Mouse (Mus musculus) kidney, embryonic 16.5 days (tissue): ENCODE results near the gene Pank4. TPM values are rescaled to one million over a fixed set of nuclear protein-coding genes. Genes with fewer than 3 reads are reported as not detected.

Source experiments
- ATAC-seq: fragments of 200-750 bp; cut with Nextera tagmentation; 2 replicates; pipeline ENCODE4 v1.8.0; 2017; ENCODE audit warnings: moderate TSS enrichment; ENCODE audit not compliant: low FRiP score, low TSS enrichment
- H3K27ac ChIP-seq: fragments of 300-500 bp; sonication (generic); 2 replicates; pipeline ENCODE4 v1.5.1; 2014; ENCODE audit warnings: low read length
- H3K27me3 ChIP-seq: fragments of 300-500 bp; sonication (generic); 2 replicates; pipeline ENCODE4 v1.6.1; 2014; ENCODE audit warnings: low read length, control low read depth, mixed read lengths; ENCODE audit not compliant: insufficient read depth
- H3K36me3 ChIP-seq: fragments of 300-500 bp; sonication (generic); 2 replicates; pipeline ENCODE4 v1.6.1; 2014; ENCODE audit warnings: low read length, control low read depth, mixed read lengths; ENCODE audit not compliant: insufficient read depth
- H3K4me1 ChIP-seq: fragments of 300-500 bp; sonication (generic); 2 replicates; pipeline ENCODE4 v1.6.1; 2014; ENCODE audit warnings: low read length, control low read depth, mixed read lengths; ENCODE audit not compliant: insufficient read depth
- H3K4me2 ChIP-seq: fragments of 300-500 bp; sonication (generic); replicated peaks from 2 replicates; pipeline ENCODE4 v1.6.1; 2014; ENCODE audit warnings: low read depth, low read length
- H3K4me3 ChIP-seq: fragments of 300-500 bp; sonication (generic); 2 replicates; pipeline ENCODE4 v1.5.1; 2014; ENCODE audit warnings: mild to moderate bottlenecking, low read length
- H3K9ac ChIP-seq: fragments of 300-500 bp; sonication (generic); replicated peaks from 2 replicates; pipeline ENCODE4 v1.6.1; 2014; ENCODE audit warnings: low read length
- H3K9me3 ChIP-seq: fragments of 300-500 bp; sonication (generic); 2 replicates; pipeline ENCODE4 v1.6.1; 2016; ENCODE audit warnings: low read length, control low read depth
- WGBS: fragments of 180-500 bp; shearing (Covaris S2); extraction: QIAGEN DNeasy Blood & Tissue Kit; methylation state at CpG from one replicate; pipeline ENCODE4 v1.1.7; 2014; 5-methylcytosine and 5-hydroxymethylcytosine counted together
- polyA plus RNA-seq: library from polyadenylated mRNA; unstranded; fragments of >200 nt; fragmentation: Nextera tagmentation; extraction: Ambion mirVana; gene quantifications from 2 replicates; pipeline ENCODE4 v1.2.1, GENCODE M21; 2015

Pank4 gene
- polyA plus RNA-seq, 1 experiment from 2014 or later, result 51.9 TPM

DNA sequence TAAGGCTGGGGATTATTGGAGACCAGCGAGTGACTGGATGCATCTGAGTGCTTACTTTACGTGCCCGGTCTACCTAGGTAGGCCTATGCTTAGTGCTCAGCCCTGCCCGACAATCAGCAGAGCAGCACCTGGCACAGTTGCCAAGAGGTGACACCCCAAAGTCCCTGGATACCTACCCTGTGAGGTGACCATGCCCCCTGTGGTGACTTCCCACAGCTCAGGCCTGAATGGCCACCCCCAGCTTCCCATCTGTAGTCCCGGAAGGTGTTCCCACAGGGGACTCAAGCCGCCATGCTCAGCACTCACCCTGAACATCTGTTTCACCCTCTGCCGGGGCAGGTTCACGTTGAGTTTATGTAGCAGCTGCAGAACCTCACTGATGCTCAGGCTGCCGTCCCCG, 42.4 kb downstream of the Pank4 start:
- WGBS, result 50% methylated on average over 10 of the region's 10 CpGs
- Histone ChIP-seq H3K4me3 (no peak overlapping the region), H3K4me1 (peaks cover 11% of the 10 kb centered on the region; the same call in 1 of the 2 replicates), H3K27ac (no peak overlapping the region), H3K36me3 (no peaks in the 10 kb centered on the region), H3K9ac (no peak overlapping the region), H3K27me3 (no peaks in the 10 kb centered on the region), H3K4me2 (no peak overlapping the region), H3K9me3 (no peaks in the 10 kb centered on the region)
- ATAC-seq, result no peak

DNA sequence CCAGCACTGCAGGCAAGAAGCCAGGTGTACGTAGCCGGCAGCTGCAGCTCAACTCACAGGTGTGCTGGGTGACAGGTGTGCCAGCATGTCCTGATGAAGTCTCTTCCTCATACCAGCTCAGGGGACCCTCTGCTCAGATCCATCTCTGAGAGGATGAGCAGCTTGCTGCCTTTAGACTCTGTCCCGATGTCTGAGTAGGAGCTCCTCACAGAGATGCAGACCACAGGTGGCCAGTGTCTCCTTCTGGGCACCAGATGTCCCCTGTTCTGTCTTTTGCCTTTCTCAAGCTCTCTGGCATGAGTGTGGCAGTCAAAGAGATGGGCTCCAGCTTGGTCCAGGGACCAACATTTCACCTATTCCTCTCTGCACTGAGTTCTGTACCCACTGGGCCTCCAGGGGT, 43.7 kb downstream of the Pank4 start:
- Histone ChIP-seq H3K4me2 (no peak overlapping the region), H3K27me3 (no peaks in the 10 kb centered on the region), H3K4me1 (peaks cover 11% of the 10 kb centered on the region; the same call in 1 of the 2 replicates), H3K36me3 (no peaks in the 10 kb centered on the region), H3K4me3 (no peak overlapping the region), H3K9ac (no peak overlapping the region), H3K27ac (no peak overlapping the region), H3K9me3 (no peaks in the 10 kb centered on the region)
- WGBS, result 87% methylated on average over 3 of the region's 3 CpGs
- ATAC-seq, result no peak

DNA sequence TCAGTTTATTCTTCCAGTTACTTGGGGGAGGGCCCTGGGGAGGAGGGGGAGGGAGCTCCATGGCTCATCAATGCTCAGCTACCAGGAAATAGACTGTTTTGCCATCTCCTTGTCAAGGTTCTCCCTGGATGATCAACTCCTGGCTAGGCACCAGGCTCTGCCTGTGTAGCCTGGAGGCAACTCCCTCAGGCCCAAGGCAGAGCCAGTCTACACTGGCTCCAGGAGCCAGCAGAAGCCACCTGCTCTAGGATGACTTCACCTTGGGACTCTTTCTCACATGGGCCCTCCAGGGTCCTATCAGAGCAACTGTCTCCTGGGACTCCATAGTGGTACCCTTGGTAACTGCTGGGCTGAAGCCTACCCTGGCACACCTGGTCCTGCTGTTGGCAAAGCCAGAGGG, 44.2 kb downstream of the Pank4 start:
- Histone ChIP-seq H3K9me3 (no peaks in the 10 kb centered on the region), H3K27ac (no peak overlapping the region), H3K9ac (no peak overlapping the region), H3K4me1 (peaks cover 11% of the 10 kb centered on the region; the same call in 1 of the 2 replicates), H3K27me3 (no peaks in the 10 kb centered on the region), H3K4me3 (no peak overlapping the region), H3K4me2 (no peak overlapping the region), H3K36me3 (no peaks in the 10 kb centered on the region)
- no peak for ATAC-seq

DNA sequence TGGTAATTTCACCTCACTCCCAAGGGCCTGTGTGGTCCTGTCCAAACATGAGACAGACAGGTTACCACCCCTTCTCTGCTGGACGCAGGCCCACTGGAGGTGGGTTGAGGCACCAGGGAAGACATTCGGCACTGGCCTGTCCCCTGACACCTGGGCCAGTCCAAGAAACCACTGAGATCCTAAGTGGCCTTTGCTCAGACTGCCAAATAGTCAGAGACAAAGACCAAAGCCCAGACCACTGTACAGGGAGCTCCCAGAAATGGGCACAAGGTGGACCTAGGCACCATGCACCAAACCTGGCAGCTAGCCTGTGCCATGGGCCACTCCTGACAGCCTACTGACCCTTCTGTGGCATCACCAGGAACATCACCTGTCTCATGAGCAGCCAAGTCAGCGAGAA, 45.3 kb downstream of the Pank4 start:
- no peak for ATAC-seq
- no peaks in the 10 kb centered on the region for H3K9me3 ChIP-seq
- no peak overlapping the region for H3K9ac ChIP-seq
- peaks cover 11% of the 10 kb centered on the region; the same call in 1 of the 2 replicates for H3K4me1 ChIP-seq
- H3K4me2 ChIP-seq, result no peak overlapping the region
- H3K27me3 ChIP-seq, result no peaks in the 10 kb centered on the region
- H3K27ac ChIP-seq, result no peak overlapping the region
- no peak overlapping the region for H3K4me3 ChIP-seq
- WGBS, result 85% methylated on average over 3 of the region's 3 CpGs
- no peaks in the 10 kb centered on the region for H3K36me3 ChIP-seq

DNA sequence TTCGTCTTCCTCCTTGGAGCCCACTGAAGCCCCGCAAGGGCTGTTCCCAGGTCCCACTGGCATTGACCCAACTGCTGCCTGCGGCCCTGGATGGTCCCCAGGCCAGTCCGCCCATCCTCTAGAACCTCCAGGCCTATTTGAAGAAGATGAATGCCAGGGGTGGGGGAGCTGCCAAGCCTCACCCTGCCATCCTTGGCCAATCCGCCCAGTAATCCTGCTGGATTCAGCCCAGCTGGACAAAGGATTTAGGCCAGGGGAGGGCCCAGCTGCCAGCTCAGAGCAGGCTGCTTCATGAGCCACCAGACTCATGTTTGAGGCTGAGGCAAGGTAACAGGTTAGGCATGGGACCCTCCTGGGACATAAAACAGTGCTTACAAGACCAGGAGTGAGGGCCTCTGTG, 46.9 kb downstream of the Pank4 start:
- Histone ChIP-seq H3K9ac (no peak overlapping the region), H3K36me3 (no peaks in the 10 kb centered on the region), H3K4me1 (0 out of 2 replicates have a peak, but pooled peaks cover under 1% of the 10 kb centered on the region), H3K9me3 (no peaks in the 10 kb centered on the region), H3K27ac (no peak overlapping the region), H3K27me3 (no peaks in the 10 kb centered on the region), H3K4me3 (no peak overlapping the region), H3K4me2 (no peak overlapping the region)
- 82% methylated on average over 5 of the region's 5 CpGs for WGBS
- no peak for ATAC-seq

DNA sequence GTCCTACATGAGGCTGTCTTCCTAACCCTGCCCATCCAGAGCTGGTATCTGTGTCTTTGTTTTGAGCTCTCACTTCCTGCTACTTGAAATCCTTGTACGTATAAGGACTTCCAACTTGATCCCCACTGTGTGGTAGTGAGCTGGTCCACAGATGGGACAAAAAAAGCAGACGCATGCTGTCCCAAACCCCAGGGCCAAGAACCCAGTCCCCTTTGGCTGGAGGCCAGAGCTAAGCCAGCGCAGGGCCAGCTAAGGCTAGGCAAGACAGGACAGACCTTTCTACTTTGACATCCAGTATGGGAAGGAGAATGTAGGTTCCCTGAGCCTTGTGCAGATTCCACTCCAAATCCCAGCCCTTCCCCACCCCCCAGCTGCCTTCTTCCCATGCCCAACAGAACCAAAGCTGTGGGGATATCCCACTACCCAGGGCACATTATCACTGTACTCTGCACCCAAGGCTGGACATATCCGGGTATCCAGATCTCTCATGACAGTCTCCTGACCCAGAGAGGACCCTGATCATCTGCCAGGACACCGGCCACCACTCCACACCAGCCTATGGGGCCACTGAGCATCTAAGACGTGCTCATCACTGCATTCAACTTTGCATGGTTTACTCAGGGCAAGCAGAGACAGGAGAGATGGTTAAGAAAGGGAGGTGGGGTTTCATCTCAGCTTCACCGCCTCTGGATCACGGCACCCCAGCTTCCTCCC, 47.5 kb downstream of the Pank4 start:
- Histone ChIP-seq H3K4me2 (no peak overlapping the region), H3K4me3 (no peak overlapping the region), H3K27ac (no peak overlapping the region), H3K36me3 (no peaks in the 10 kb centered on the region), H3K27me3 (no peaks in the 10 kb centered on the region), H3K9me3 (no peaks in the 10 kb centered on the region), H3K4me1 (no peaks in the 10 kb centered on the region), H3K9ac (no peak overlapping the region)
- WGBS, result 72% methylated on average over 8 of the region's 8 CpGs
- ATAC-seq, result no peak

DNA sequence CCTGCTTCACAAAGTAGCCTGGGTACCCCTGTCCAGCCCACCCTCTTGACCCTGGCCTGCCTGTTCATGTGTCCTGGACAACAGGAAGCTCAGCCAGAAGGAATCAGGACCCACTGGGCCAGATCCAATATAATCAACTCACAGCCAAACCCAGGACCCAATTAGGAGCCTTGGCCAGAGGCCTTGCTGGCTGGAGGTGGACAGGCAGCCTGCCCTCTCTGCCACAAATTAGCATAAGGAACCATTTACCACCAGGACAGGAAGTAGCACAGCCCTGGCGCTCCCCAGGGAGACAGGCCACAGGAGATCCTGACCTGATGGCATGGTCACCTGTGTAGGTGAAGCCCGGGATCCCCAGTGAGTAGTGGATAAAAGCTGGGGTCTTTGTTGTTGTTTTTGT, 48.2 kb downstream of the Pank4 start:
- H3K4me1 ChIP-seq, result no peaks in the 10 kb centered on the region
- 69% methylated on average over 2 of the region's 2 CpGs for WGBS
- H3K27ac ChIP-seq, result no peak overlapping the region
- no peak overlapping the region for H3K4me3 ChIP-seq
- no peaks in the 10 kb centered on the region for H3K36me3 ChIP-seq
- no peak overlapping the region for H3K9ac ChIP-seq
- no peaks in the 10 kb centered on the region for H3K27me3 ChIP-seq
- no peak for ATAC-seq
- no peak overlapping the region for H3K4me2 ChIP-seq
- no peaks in the 10 kb centered on the region for H3K9me3 ChIP-seq

DNA sequence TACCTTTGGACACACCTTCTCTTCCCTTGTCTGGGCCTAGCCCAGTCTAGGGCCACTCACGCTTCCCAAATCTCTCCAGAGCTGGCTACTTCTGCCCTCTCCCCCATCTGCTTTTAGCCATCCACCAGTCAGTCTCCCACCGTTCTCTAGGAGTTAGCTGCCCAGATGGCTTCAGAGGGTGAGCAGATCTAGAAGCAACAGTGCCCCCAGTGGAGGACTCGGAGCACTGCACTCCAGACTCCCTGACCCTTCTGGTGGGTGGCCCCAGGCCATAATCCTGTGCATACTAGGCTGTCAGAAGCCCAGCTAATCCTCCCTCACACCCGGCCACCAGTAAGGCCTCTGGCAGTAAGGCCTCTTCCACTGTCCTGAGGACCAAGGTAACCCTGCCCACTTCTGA, 48.9 kb downstream of the Pank4 start:
- no peaks in the 10 kb centered on the region for H3K27me3 ChIP-seq
- H3K4me1 ChIP-seq, result no peaks in the 10 kb centered on the region
- H3K27ac ChIP-seq, result no peak overlapping the region
- no peak overlapping the region for H3K4me2 ChIP-seq
- no peak overlapping the region for H3K4me3 ChIP-seq
- WGBS, result 5% methylated on average over 4 of the region's 4 CpGs
- no peak overlapping the region for H3K9ac ChIP-seq
- peak; percentile 11; the same call in 1 of the 2 replicates for ATAC-seq
- H3K9me3 ChIP-seq, result no peaks in the 10 kb centered on the region
- no peaks in the 10 kb centered on the region for H3K36me3 ChIP-seq

DNA sequence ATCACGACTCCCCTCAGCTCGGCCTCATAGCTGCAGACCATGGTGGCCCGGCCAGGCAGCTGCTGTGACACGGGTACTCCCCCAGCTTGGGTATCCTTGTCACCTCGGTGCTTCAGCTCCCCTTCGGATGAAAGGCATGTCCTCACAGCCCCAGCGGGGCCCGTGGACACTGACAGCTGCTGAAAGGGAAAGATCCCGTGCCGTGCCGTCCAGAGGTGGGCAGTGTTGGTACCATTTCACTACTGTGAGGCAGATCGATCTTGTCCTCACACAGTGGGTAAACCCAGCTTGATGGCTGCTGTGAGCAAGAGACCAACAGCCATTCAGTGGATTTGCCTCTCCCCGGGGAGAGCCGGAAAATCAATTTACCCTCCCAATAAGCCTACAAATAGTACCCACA, 50.3 kb downstream of the Pank4 start:
- Histone ChIP-seq H3K4me2 (no peak overlapping the region), H3K27me3 (no peaks in the 10 kb centered on the region), H3K36me3 (no peaks in the 10 kb centered on the region), H3K4me3 (no peak overlapping the region), H3K9ac (no peak overlapping the region), H3K4me1 (peaks cover 5% of the 10 kb centered on the region; the same call in 1 of the 2 replicates), H3K27ac (no peak overlapping the region), H3K9me3 (no peaks in the 10 kb centered on the region)
- peak; percentile 41; the same call in 1 of the 2 replicates for ATAC-seq
- 39% methylated on average over 14 of the region's 14 CpGs for WGBS

DNA sequence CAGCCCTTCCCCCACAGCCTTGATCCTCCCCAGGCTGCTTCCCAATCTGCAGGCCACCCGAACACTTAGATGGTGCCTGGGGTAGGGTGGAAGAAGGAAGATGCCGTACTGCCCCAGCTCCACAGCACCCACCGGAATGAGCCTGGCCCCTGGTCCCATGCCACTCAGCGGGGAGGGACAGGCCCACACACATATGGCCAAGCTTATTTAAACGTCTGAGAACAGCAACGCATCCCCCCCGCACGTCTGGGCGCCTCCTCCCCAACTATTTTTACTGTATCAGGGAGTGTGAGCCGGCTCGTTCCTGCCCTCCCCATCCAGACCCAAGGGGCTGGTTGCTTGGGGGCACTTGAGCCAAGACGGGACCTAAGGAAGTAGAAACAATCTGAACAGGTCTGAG, 50.9 kb downstream of the Pank4 start:
- ATAC-seq, result no peak
- Histone ChIP-seq H3K27me3 (no peaks in the 10 kb centered on the region), H3K27ac (no peak overlapping the region), H3K9me3 (no peaks in the 10 kb centered on the region), H3K36me3 (no peaks in the 10 kb centered on the region), H3K4me2 (no peak overlapping the region), H3K4me3 (no peak overlapping the region), H3K9ac (no peak overlapping the region), H3K4me1 (peaks cover 10% of the 10 kb centered on the region)
- 55% methylated on average over 12 of the region's 12 CpGs for WGBS
